Mouse (Mus musculus) liver, adult 2 months (tissue): ENCODE results near the gene Dbnl.

Experiments used
- CTCF ChIP-seq: fragments of 200-500 bp; IDR thresholded peaks from 2 replicates; pipeline ENCODE4 v1.5.1; 2011; ENCODE audit warnings: low read depth, low read length, control low read depth
- POLR2A ChIP-seq: fragments of 200-500 bp; IDR thresholded peaks from 2 replicates; pipeline ENCODE4 v1.6.1; 2011; ENCODE audit warnings: low read length, control low read depth; ENCODE audit not compliant: insufficient read depth; ENCODE audit errors: extremely low read depth

- TF ChIP-seq POLR2A (no peak), CTCF (no peak)
Observed at GRCm38 (mm10) chr11:5766019-5766418, 22.3 kb upstream of the Dbnl start.
